Mouse (Mus musculus) kidney, postnatal 0 days (tissue): Measurements from ENCODE around the gene Ccl27a. TPM values are rescaled to one million over a fixed set of nuclear protein-coding genes. Genes with fewer than 3 reads are reported as not detected.

Experiments
- ATAC-seq: fragments of 200-750 bp; cut with Nextera tagmentation; replicated peaks from 2 replicates; pipeline ENCODE4 v1.8.0; 2017; ENCODE audit warnings: low read depth, moderate number of reproducible peaks, moderate TSS enrichment, moderate library complexity; ENCODE audit not compliant: low FRiP score
- DNase-seq: peaks from one replicate; pipeline ENCODE4 v3.0.0-alpha.2; 2016; ENCODE audit warnings: low spot score
- H3K27ac ChIP-seq: fragments of 300-500 bp; sonication (generic); 2 replicates; pipeline ENCODE4 v1.5.1; 2014; ENCODE audit warnings: mild to moderate bottlenecking
- H3K27me3 ChIP-seq: fragments of 300-500 bp; sonication (generic); 2 replicates; pipeline ENCODE4 v1.6.1; 2014; ENCODE audit warnings: low read length, mixed read lengths; ENCODE audit not compliant: insufficient read depth
- H3K36me3 ChIP-seq: fragments of 300-500 bp; sonication (generic); 2 replicates; pipeline ENCODE4 v1.6.1; 2014; ENCODE audit warnings: low read length, mixed read lengths; ENCODE audit not compliant: insufficient read depth
- H3K4me1 ChIP-seq: fragments of 300-500 bp; sonication (generic); replicated peaks from 2 replicates; pipeline ENCODE4 v1.6.1; 2014; ENCODE audit warnings: antibody characterized with exemption, low read length, mixed read lengths; ENCODE audit not compliant: insufficient read depth
- H3K4me2 ChIP-seq: fragments of 300-500 bp; sonication (generic); 2 replicates; pipeline ENCODE4 v1.6.1; 2014; ENCODE audit warnings: mild to moderate bottlenecking, low read length, moderate library complexity, mixed read lengths
- H3K4me3 ChIP-seq: fragments of 300-500 bp; sonication (generic); replicated peaks from 2 replicates; pipeline ENCODE4 v1.5.1; 2014; ENCODE audit warnings: low read depth, low read length
- H3K9ac ChIP-seq: fragments of 300-500 bp; sonication (generic); 2 replicates; pipeline ENCODE4 v1.6.1; 2014; ENCODE audit warnings: low read depth, low read length
- H3K9me3 ChIP-seq: fragments of 300-500 bp; sonication (generic); replicated peaks from 2 replicates; pipeline ENCODE4 v1.6.1; 2016; ENCODE audit warnings: low read length, inconsistent platforms, mixed read lengths
- CTCF ChIP-seq: IDR thresholded peaks from 2 replicates; pipeline ENCODE4 v1.5.1; 2016; ENCODE audit warnings: antibody characterized with exemption, low read depth, mild to moderate bottlenecking, moderate library complexity
- WGBS: fragments of 180-500 bp; shearing (Covaris S2); extraction: QIAGEN DNeasy Blood & Tissue Kit; methylation state at CpG from one replicate; pipeline ENCODE4 v1.1.7; 2014; 5-methylcytosine and 5-hydroxymethylcytosine counted together
- polyA plus RNA-seq: library from polyadenylated mRNA; unstranded; fragments of >200 nt; fragmentation: Nextera tagmentation; extraction: Ambion mirVana; gene quantifications from 2 replicates; pipeline ENCODE4 v1.2.1, GENCODE M21; 2015

The Ccl27a gene
- polyA plus RNA-seq, 1 experiment from 2014 or later: 42.1 TPM

- H3K27me3 ChIP-seq: no peaks in the 10 kb centered on the region
- no peak for DNase-seq
- no peak overlapping the region for H3K27ac ChIP-seq
- WGBS: 77% methylated on average over 8 of the region's 8 CpGs
- ATAC-seq: no peak
- H3K4me3 ChIP-seq: peak overlapping the region; percentile 81
- peaks cover 25% of the 10 kb centered on the region for H3K4me1 ChIP-seq
- H3K9ac ChIP-seq: peak overlapping the region; percentile 85; the same call in 1 of the 2 replicates
- no peak for TF ChIP-seq CTCF
- no peaks in the 10 kb centered on the region for H3K9me3 ChIP-seq
- no peaks in the 10 kb centered on the region for H3K36me3 ChIP-seq
- H3K4me2 ChIP-seq: peak overlapping the region; percentile 87
Observed at GRCm38 (mm10) chr4:41756440-41756839, 17.6 kb downstream of the Ccl27a start.

GRCm38 (mm10) chr4:41755338-41756305 lies 18.4 kb downstream of the Ccl27a start, which contains the start of gene Sigmar1:
Gene Sigmar1 (minus strand): TSS chr4:41756157.
- TF ChIP-seq CTCF: peak; percentile 93
- peak within 1 kb of the TSS; percentile 85 for H3K9ac ChIP-seq
- H3K9me3 ChIP-seq: no peaks in the 10 kb centered on the region
- H3K4me3 ChIP-seq: peak within 1 kb of the TSS; percentile 81
- peaks cover 17% of the 10 kb centered on the region for H3K4me1 ChIP-seq
- peak within 1 kb of the TSS; percentile 87 for H3K4me2 ChIP-seq
- H3K27ac ChIP-seq: peak within 1 kb of the TSS; percentile 93
- peak; percentile 94 for DNase-seq
- no peaks in the 10 kb centered on the region for H3K36me3 ChIP-seq
- no peaks in the 10 kb centered on the region for H3K27me3 ChIP-seq
- peak; percentile 65 for ATAC-seq
- WGBS: under 1% methylated on average over 57 of the region's 57 CpGs

GRCm38 (mm10) chr4:41754797-41755337 lies 19.2 kb downstream of the Ccl27a start, which contains the start of gene Galt:
Gene Galt (plus strand): TSS chr4:41755228.
- WGBS: 11% methylated on average over 14 of the region's 14 CpGs
- H3K4me2 ChIP-seq: peak within 1 kb of the TSS; percentile 87
- H3K9me3 ChIP-seq: no peaks in the 10 kb centered on the region
- peak within 1 kb of the TSS; percentile 93 for H3K27ac ChIP-seq
- peak within 1 kb of the TSS; percentile 81 for H3K4me3 ChIP-seq
- H3K4me1 ChIP-seq: peaks cover 15% of the 10 kb centered on the region
- no peak for TF ChIP-seq CTCF
- H3K27me3 ChIP-seq: no peaks in the 10 kb centered on the region
- no peaks in the 10 kb centered on the region for H3K36me3 ChIP-seq
- ATAC-seq: peak; percentile 54
- H3K9ac ChIP-seq: peak within 1 kb of the TSS; percentile 85
- no peak for DNase-seq

GRCm38 (mm10) chr4:41745021-41745420 lies 29.0 kb downstream of the Ccl27a start:
- no peak overlapping the region for H3K9ac ChIP-seq
- no peak for TF ChIP-seq CTCF
- H3K4me3 ChIP-seq: no peak overlapping the region
- H3K4me1 ChIP-seq: 0 out of 2 replicates have a peak, but pooled peaks cover 4% of the 10 kb centered on the region
- no peaks in the 10 kb centered on the region for H3K27me3 ChIP-seq
- no peaks in the 10 kb centered on the region for H3K9me3 ChIP-seq
- no peak overlapping the region for H3K4me2 ChIP-seq
- no peak overlapping the region for H3K27ac ChIP-seq
- no peaks in the 10 kb centered on the region for H3K36me3 ChIP-seq
- 71% methylated on average over 1 of the region's 1 CpGs for WGBS
- DNase-seq: no peak
- no peak for ATAC-seq

- 0 out of 2 replicates have a peak, but pooled peaks cover under 1% of the 10 kb centered on the region for H3K36me3 ChIP-seq
- H3K9ac ChIP-seq: no peak overlapping the region
- H3K9me3 ChIP-seq: no peaks in the 10 kb centered on the region
- no peaks in the 10 kb centered on the region for H3K27me3 ChIP-seq
- no peak for DNase-seq
- no peak for TF ChIP-seq CTCF
- H3K4me3 ChIP-seq: no peak overlapping the region
- H3K4me1 ChIP-seq: 0 out of 2 replicates have a peak, but pooled peaks cover 4% of the 10 kb centered on the region
- no peak overlapping the region for H3K4me2 ChIP-seq
- WGBS: 70% methylated on average over 2 of the region's 2 CpGs
- H3K27ac ChIP-seq: no peak overlapping the region
- no peak for ATAC-seq
Observed at GRCm38 (mm10) chr4:41744131-41744530, 29.9 kb downstream of the Ccl27a start.

GRCm38 (mm10) chr4:41741158-41741560 lies 32.9 kb downstream of the Ccl27a start:
- peak; percentile 96 for DNase-seq

More at GRCm38 (mm10) chr4:41741158-41741560, 32.9 kb downstream of the Ccl27a start:
- H3K9ac ChIP-seq: peak overlapping the region; percentile 60
- peak overlapping the region; percentile 54 for H3K4me3 ChIP-seq
- H3K36me3 ChIP-seq: 0 out of 2 replicates have a peak, but pooled peaks cover 4% of the 10 kb centered on the region
- H3K27ac ChIP-seq: peak overlapping the region; percentile 47
- under 1% methylated on average over 27 of the region's 27 CpGs for WGBS
- H3K4me1 ChIP-seq: 0 out of 2 replicates have a peak, but pooled peaks cover 4% of the 10 kb centered on the region
- ATAC-seq: peak; percentile 95
- peak overlapping the region; percentile 91 for H3K4me2 ChIP-seq
- peak; percentile 45 for TF ChIP-seq CTCF
- H3K9me3 ChIP-seq: no peaks in the 10 kb centered on the region
- H3K27me3 ChIP-seq: no peaks in the 10 kb centered on the region
